Mouse (Mus musculus) midbrain, embryonic 12.5 days (tissue): ENCODE results near the gene Loxl3. TPM values are rescaled to one million over a fixed set of nuclear protein-coding genes. Genes with fewer than 3 reads are reported as not detected.
A peak's percentile ranks its signal among the peaks of the same experiment; 100 is the strongest.

Experiments
- ATAC-seq: fragments of 200-750 bp; cut with Nextera tagmentation; 2 replicates; pipeline ENCODE4 v1.8.0; 2017; ENCODE audit warnings: low read depth, moderate TSS enrichment, moderate library complexity; ENCODE audit not compliant: low FRiP score
- H3K27ac ChIP-seq: fragments of 300-500 bp; sonication (generic); replicated peaks from 2 replicates; pipeline ENCODE4 v1.5.1; 2016; ENCODE audit warnings: mild to moderate bottlenecking
- H3K27me3 ChIP-seq: fragments of 300-500 bp; sonication (generic); 2 replicates; pipeline ENCODE4 v1.6.1; 2016; ENCODE audit warnings: mild to moderate bottlenecking
- H3K36me3 ChIP-seq: fragments of 300-500 bp; sonication (generic); 2 replicates; pipeline ENCODE4 v1.6.1; 2016
- H3K4me1 ChIP-seq: fragments of 300-500 bp; sonication (generic); 2 replicates; pipeline ENCODE4 v1.6.1; 2016
- H3K4me2 ChIP-seq: fragments of 300-500 bp; sonication (generic); replicated peaks from 2 replicates; pipeline ENCODE4 v1.6.1; 2016; ENCODE audit warnings: mild to moderate bottlenecking, moderate library complexity
- H3K4me3 ChIP-seq: fragments of 300-500 bp; sonication (generic); 2 replicates; pipeline ENCODE4 v1.5.1; 2016; ENCODE audit warnings: mild to moderate bottlenecking
- H3K9ac ChIP-seq: fragments of 300-500 bp; sonication (generic); replicated peaks from 2 replicates; pipeline ENCODE4 v1.6.1; 2016; ENCODE audit warnings: mild to moderate bottlenecking, moderate library complexity
- H3K9me3 ChIP-seq: fragments of 300-500 bp; sonication (generic); 2 replicates; pipeline ENCODE4 v1.6.1; 2016; ENCODE audit warnings: mild to moderate bottlenecking
- WGBS: fragments of 180-500 bp; shearing (Covaris S2); methylation state at CpG from one replicate; pipeline ENCODE4 v1.1.7; 2016; 5-methylcytosine and 5-hydroxymethylcytosine counted together
- polyA plus RNA-seq: library from polyadenylated mRNA; unstranded; fragments of >200 nt; fragmentation: Nextera tagmentation; extraction: Ambion mirVana; gene quantifications from 2 replicates; pipeline ENCODE4 v1.2.1, GENCODE M21; 2016

Gene Loxl3
- polyA plus RNA-seq, result 11.0 and 14.7 TPM in 2 replicates

DNA sequence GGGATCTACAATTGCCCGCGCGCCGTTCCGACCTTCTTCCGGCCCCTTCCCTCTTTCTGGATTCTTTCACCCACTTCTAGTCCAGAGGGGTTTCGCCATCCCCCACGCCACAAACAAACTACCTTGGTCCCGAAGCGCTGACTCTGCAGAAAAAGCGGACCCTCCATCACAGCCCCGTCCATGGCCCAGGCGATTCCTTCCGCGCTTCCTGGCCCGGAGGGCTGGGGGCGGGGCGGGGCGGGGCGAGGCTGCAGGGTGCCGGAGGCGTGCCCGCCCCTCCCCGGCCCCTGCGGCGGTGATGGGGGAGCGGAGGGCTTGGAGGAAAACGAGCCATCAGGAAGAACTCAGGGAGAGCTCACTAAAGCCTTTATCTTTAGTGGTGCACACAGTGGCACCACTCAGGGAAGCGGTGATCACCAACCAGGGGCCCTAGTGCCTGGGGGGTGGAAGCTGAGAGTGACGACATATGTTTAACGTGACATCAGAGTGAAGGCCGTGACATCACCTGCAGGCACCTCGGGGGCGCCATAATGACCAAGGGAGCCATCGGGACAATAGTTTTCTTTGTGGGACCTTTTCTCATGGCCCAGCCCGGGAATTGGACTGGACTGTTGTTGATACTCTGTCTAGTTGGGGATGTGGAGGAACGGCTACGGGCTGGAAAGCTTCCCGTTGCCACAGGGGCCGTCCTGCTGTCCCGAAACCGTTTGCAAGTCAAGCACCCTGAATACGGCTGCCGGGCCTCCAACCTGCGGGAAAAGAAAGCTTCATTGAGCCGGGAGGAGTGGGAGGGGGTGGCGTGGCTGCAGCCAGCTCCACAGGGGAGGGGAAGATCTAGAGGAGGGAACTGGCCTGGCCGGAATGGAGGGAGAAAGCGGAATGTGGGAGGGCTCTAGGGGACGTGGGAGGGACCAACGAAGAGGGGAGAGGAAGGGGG is at the start of gene Loxl3, which contains the start of gene Dok1:
TSS of gene Loxl3 (plus strand) at position 925 of the 937 bp plus-strand sequence.
TSS of gene Dok1 (minus strand) at position 223 of the 937 bp plus-strand sequence.
- peak; percentile 74 for ATAC-seq
- Histone ChIP-seq H3K4me3 (peak within 1 kb of the TSS; percentile 56), H3K27ac (peak within 1 kb of the TSS; percentile 64; the same call in 1 of the 2 replicates), H3K4me1 (peaks cover 29% of the 10 kb centered on the region), H3K9ac (peak within 1 kb of the TSS; percentile 56), H3K36me3 (no peaks in the 10 kb centered on the region), H3K4me2 (peak within 1 kb of the TSS; percentile 79), H3K9me3 (no peaks in the 10 kb centered on the region), H3K27me3 (peaks cover 77% of the 10 kb centered on the region)
- WGBS, result under 1% methylated on average over 51 of the region's 51 CpGs

- Histone ChIP-seq H3K4me3 (no peak overlapping the region), H3K9me3 (no peaks in the 10 kb centered on the region), H3K36me3 (no peaks in the 10 kb centered on the region), H3K27me3 (no peaks in the 10 kb centered on the region), H3K4me2 (no peak overlapping the region), H3K27ac (no peak overlapping the region), H3K9ac (no peak overlapping the region), H3K4me1 (no peaks in the 10 kb centered on the region)
- WGBS, result 66% methylated on average over 9 of the region's 9 CpGs
- no peak for ATAC-seq
Measured at GRCm38 (mm10) chr6:82987411-82987971, 46.5 kb upstream of the Loxl3 start.

GRCm38 (mm10) chr6:82993696-82994095 is 40.3 kb upstream of the Loxl3 start:
- no peak overlapping the region for H3K4me2 ChIP-seq
- H3K27me3 ChIP-seq, result peaks cover 11% of the 10 kb centered on the region
- peaks cover 9% of the 10 kb centered on the region; the same call in 1 of the 2 replicates for H3K4me1 ChIP-seq
- no peak overlapping the region for H3K9ac ChIP-seq
- H3K36me3 ChIP-seq, result no peaks in the 10 kb centered on the region
- no peak overlapping the region for H3K27ac ChIP-seq
- 54% methylated on average over 1 of the region's 1 CpGs for WGBS
- H3K9me3 ChIP-seq, result no peaks in the 10 kb centered on the region
- no peak for ATAC-seq
- H3K4me3 ChIP-seq, result no peak overlapping the region

- WGBS, result 76% methylated on average over 7 of the region's 7 CpGs
- no peak for ATAC-seq
- no peaks in the 10 kb centered on the region for H3K9me3 ChIP-seq
Measured at GRCm38 (mm10) chr6:82994372-82994771, 39.6 kb upstream of the Loxl3 start.

GRCm38 (mm10) chr6:82996740-82997315 is 37.1 kb upstream of the Loxl3 start:
- no peak overlapping the region for H3K27ac ChIP-seq
- WGBS, result 17% methylated on average over 11 of the region's 11 CpGs
- no peaks in the 10 kb centered on the region for H3K9me3 ChIP-seq
- peak overlapping the region; percentile 40 for H3K4me2 ChIP-seq
- peak; percentile 95 for ATAC-seq
- H3K27me3 ChIP-seq, result peaks cover 11% of the 10 kb centered on the region
- no peak overlapping the region for H3K4me3 ChIP-seq
- H3K9ac ChIP-seq, result no peak overlapping the region
- peaks cover 9% of the 10 kb centered on the region; the same call in 1 of the 2 replicates for H3K4me1 ChIP-seq
- H3K36me3 ChIP-seq, result no peaks in the 10 kb centered on the region

More at GRCm38 (mm10) chr6:82994372-82994771, 39.6 kb upstream of the Loxl3 start:
- Histone ChIP-seq H3K4me2 (no peak overlapping the region), H3K4me3 (no peak overlapping the region), H3K27me3 (peaks cover 11% of the 10 kb centered on the region), H3K27ac (no peak overlapping the region), H3K36me3 (no peaks in the 10 kb centered on the region), H3K4me1 (peaks cover 9% of the 10 kb centered on the region; the same call in 1 of the 2 replicates), H3K9ac (no peak overlapping the region)

DNA sequence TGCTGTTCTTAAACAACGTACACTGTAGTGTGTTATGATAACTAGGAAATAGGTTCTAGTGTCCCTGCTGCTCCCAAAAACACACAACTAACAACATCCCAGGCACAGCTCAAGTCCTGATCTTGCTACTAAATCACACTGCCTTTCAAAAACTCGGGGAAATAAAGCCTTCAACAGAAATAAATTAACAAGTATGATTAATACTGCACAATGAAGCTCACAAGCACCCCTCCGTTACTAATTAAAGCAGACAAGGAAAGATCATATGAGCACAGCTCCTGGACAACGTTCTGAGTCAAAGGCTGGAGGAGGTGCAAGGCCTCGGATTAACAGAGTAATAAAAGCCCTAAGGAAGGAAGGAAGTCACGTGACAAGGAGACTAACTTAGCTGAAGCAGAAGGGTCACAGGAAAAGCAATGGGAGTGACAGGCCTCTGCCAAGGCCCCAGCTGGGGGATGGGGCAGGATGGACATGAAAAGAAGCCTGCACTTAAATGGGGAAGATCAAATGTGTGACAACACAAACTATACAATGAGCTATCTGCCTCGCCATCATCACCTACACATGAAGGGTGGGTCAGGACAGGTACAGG is 36.4 kb upstream of the Loxl3 start:
- Histone ChIP-seq H3K36me3 (no peaks in the 10 kb centered on the region), H3K9me3 (no peaks in the 10 kb centered on the region), H3K4me2 (no peak overlapping the region), H3K27me3 (peaks cover 11% of the 10 kb centered on the region), H3K4me3 (no peak overlapping the region), H3K4me1 (peaks cover 9% of the 10 kb centered on the region; the same call in 1 of the 2 replicates), H3K9ac (no peak overlapping the region), H3K27ac (no peak overlapping the region)
- no peak for ATAC-seq
- WGBS, result 46% methylated on average over 7 of the region's 7 CpGs

GRCm38 (mm10) chr6:82998326-82998725 is 35.6 kb upstream of the Loxl3 start:
- peaks cover 11% of the 10 kb centered on the region for H3K27me3 ChIP-seq
- H3K4me3 ChIP-seq, result no peak overlapping the region
- H3K4me1 ChIP-seq, result peaks cover 9% of the 10 kb centered on the region; the same call in 1 of the 2 replicates
- no peaks in the 10 kb centered on the region for H3K36me3 ChIP-seq
- no peak for ATAC-seq
- H3K4me2 ChIP-seq, result no peak overlapping the region
- no peak overlapping the region for H3K27ac ChIP-seq
- no peak overlapping the region for H3K9ac ChIP-seq
- 68% methylated on average over 4 of the region's 4 CpGs for WGBS
- no peaks in the 10 kb centered on the region for H3K9me3 ChIP-seq

DNA sequence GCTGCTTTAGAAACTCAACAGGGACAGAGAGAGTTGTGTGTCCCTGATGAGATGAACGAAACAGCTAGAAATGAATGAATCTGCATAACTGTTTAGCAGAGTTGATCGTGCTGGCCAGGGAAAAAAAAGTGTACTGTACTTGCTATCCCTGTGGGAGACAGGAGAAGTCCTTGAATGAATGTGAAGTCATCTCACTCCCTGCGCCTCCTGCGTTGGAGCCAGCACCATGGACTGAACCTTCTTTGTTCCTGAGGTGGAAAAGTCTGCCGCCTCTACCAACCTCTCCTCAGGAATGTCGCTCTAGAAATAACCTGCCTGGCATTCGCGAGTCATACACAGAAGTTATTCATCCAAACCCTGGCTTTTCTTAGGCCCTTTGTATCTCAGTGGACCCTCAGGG is 34.0 kb upstream of the Loxl3 start:
- WGBS, result 69% methylated on average over 8 of the region's 8 CpGs
- no peak for ATAC-seq

GRCm38 (mm10) chr6:83003082-83003481 is 30.9 kb upstream of the Loxl3 start:
- no peaks in the 10 kb centered on the region for H3K9me3 ChIP-seq
- no peak overlapping the region for H3K9ac ChIP-seq
- no peaks in the 10 kb centered on the region for H3K36me3 ChIP-seq
- H3K4me2 ChIP-seq, result no peak overlapping the region
- no peaks in the 10 kb centered on the region for H3K27me3 ChIP-seq
- no peaks in the 10 kb centered on the region for H3K4me1 ChIP-seq
- H3K4me3 ChIP-seq, result no peak overlapping the region
- ATAC-seq, result no peak
- WGBS, result 100% methylated on average over 1 of the region's 1 CpGs
- H3K27ac ChIP-seq, result no peak overlapping the region

More for the DNA sequence above, 34.0 kb upstream of the Loxl3 start:
- Histone ChIP-seq H3K9me3 (no peaks in the 10 kb centered on the region), H3K9ac (no peak overlapping the region), H3K4me2 (no peak overlapping the region), H3K27me3 (peaks cover 8% of the 10 kb centered on the region), H3K4me3 (no peak overlapping the region), H3K27ac (no peak overlapping the region), H3K36me3 (no peaks in the 10 kb centered on the region), H3K4me1 (peaks cover 9% of the 10 kb centered on the region; the same call in 1 of the 2 replicates)

- no peaks in the 10 kb centered on the region for H3K36me3 ChIP-seq
- 86% methylated on average over 5 of the region's 5 CpGs for WGBS
- no peaks in the 10 kb centered on the region for H3K4me1 ChIP-seq
- no peak overlapping the region for H3K4me2 ChIP-seq
- no peaks in the 10 kb centered on the region for H3K9me3 ChIP-seq
- H3K27ac ChIP-seq, result no peak overlapping the region
- no peaks in the 10 kb centered on the region for H3K27me3 ChIP-seq
- H3K9ac ChIP-seq, result no peak overlapping the region
- no peak for ATAC-seq
- H3K4me3 ChIP-seq, result no peak overlapping the region
Measured at GRCm38 (mm10) chr6:83003850-83004249, 30.1 kb upstream of the Loxl3 start.

GRCm38 (mm10) chr6:83004309-83004708 is 29.7 kb upstream of the Loxl3 start:
- no peak for ATAC-seq
- WGBS, result 79% methylated on average over 2 of the region's 2 CpGs
- Histone ChIP-seq H3K4me1 (no peaks in the 10 kb centered on the region), H3K27me3 (no peaks in the 10 kb centered on the region), H3K9me3 (no peaks in the 10 kb centered on the region), H3K4me2 (no peak overlapping the region), H3K4me3 (no peak overlapping the region), H3K36me3 (no peaks in the 10 kb centered on the region), H3K27ac (no peak overlapping the region), H3K9ac (no peak overlapping the region)
